8 mouse cellular contexts compared by ENCODE assay signal in genomic region chr8:105152623-105153398, GRCm38 (mm10). TPM values are rescaled to one million over a fixed set of nuclear protein-coding genes. Genes with fewer than 3 reads are reported as not detected.
DNase-seq lines count a peak whose midpoint lies in the region; ATAC-seq and TF ChIP-seq lines count a peak whose summit lies in the region.

No protein-coding gene starts in this region.

- 4% methylated on average over 27 of the region's 27 CpGs for WGBS in embryonic facial prominence, embryonic 15.5 days
- 3% methylated on average over 27 of the region's 27 CpGs for WGBS in kidney, adult 2 months
- 2% methylated on average over 27 of the region's 27 CpGs for WGBS in limb, embryonic 10.5 days
- 3% methylated on average over 27 of the region's 27 CpGs for WGBS in midbrain, embryonic 11.5 days
- WGBS in small intestine, adult 2 months: 6% methylated on average over 27 of the region's 27 CpGs

- H3K36me3 ChIP-seq in embryonic facial prominence, embryonic 15.5 days: no peaks in the 10 kb centered on the region
- H3K36me3 ChIP-seq in kidney, adult 2 months (ENCODE audit: control insufficient read depth, insufficient read depth, low read length): no peaks in the 10 kb centered on the region
- no peaks in the 10 kb centered on the region for H3K36me3 ChIP-seq in limb, embryonic 10.5 days
- no peaks in the 10 kb centered on the region for H3K36me3 ChIP-seq in midbrain, embryonic 11.5 days (ENCODE audit: control insufficient read depth, insufficient read depth, low read length)
- no peaks in the 10 kb centered on the region for H3K36me3 ChIP-seq in small intestine, adult 2 months (ENCODE audit: control insufficient read depth, insufficient read depth, low read length)

- no peaks in the 10 kb centered on the region for H3K9me3 ChIP-seq in embryonic facial prominence, embryonic 15.5 days (replicated peaks)
- H3K9me3 ChIP-seq in limb, embryonic 10.5 days (replicated peaks): no peaks in the 10 kb centered on the region
- no peaks in the 10 kb centered on the region for H3K9me3 ChIP-seq in midbrain, embryonic 11.5 days (ENCODE audit: control insufficient read depth, low read length)

- peak; percentile 94 for DNase-seq in brain, embryonic 14.5 days (ENCODE audit: low read depth)
- DNase-seq in heart, adult 8-10 months (ENCODE audit: low spot score): peak; percentile 31
- DNase-seq in kidney, adult 2 months: peak; percentile 95
- DNase-seq in limb, embryonic 10.5 days (ENCODE audit: low spot score): peak; percentile 76
- peak; percentile 92 for DNase-seq in midbrain, embryonic 11.5 days (ENCODE audit: low spot score, missing footprints)
- DNase-seq in thymus, postnatal 25 days: no peak

- H3K27ac ChIP-seq in embryonic facial prominence, embryonic 15.5 days (replicated peaks): no peak overlapping the region
- no peak overlapping the region for H3K27ac ChIP-seq in kidney, adult 2 months (ENCODE audit: insufficient read depth, low read depth, low read length)
- H3K27ac ChIP-seq in limb, embryonic 10.5 days: peak overlapping the region; percentile 14; the same call in 1 of the 2 replicates
- no peak overlapping the region for H3K27ac ChIP-seq in midbrain, embryonic 11.5 days (ENCODE audit: low read depth, low read length)
- H3K27ac ChIP-seq in small intestine, adult 2 months (ENCODE audit: insufficient read depth, low read depth, low read length): no peak overlapping the region

- peak; percentile 56 for ATAC-seq in embryonic facial prominence, embryonic 15.5 days (ENCODE audit: insufficient number of reproducible peaks, low FRiP score, low TSS enrichment, low read depth)
- ATAC-seq in midbrain, embryonic 11.5 days (ENCODE audit: low FRiP score): peak; percentile 81

- peaks cover 13% of the 10 kb centered on the region; the same call in 1 of the 2 replicates for H3K4me1 ChIP-seq in embryonic facial prominence, embryonic 15.5 days
- H3K4me1 ChIP-seq in kidney, adult 2 months (ENCODE audit: control insufficient read depth, insufficient read depth, low read length): peaks cover 4% of the 10 kb centered on the region; the same call in 1 of the 2 replicates
- H3K4me1 ChIP-seq in limb, embryonic 10.5 days: peaks cover 13% of the 10 kb centered on the region
- no peaks in the 10 kb centered on the region for H3K4me1 ChIP-seq in midbrain, embryonic 11.5 days (ENCODE audit: control insufficient read depth, insufficient read depth, low read length)
- peaks cover 4% of the 10 kb centered on the region for H3K4me1 ChIP-seq in small intestine, adult 2 months (ENCODE audit: control insufficient read depth, insufficient read depth, insufficient read length, low read length)

- H3K27me3 ChIP-seq in embryonic facial prominence, embryonic 15.5 days: peaks cover 4% of the 10 kb centered on the region
- H3K27me3 ChIP-seq in kidney, adult 2 months (replicated peaks; ENCODE audit: control insufficient read depth, insufficient read depth, low read length): no peaks in the 10 kb centered on the region
- H3K27me3 ChIP-seq in limb, embryonic 10.5 days (ENCODE audit: low read depth, poor library complexity, severe bottlenecking): peaks cover 42% of the 10 kb centered on the region
- peaks cover 2% of the 10 kb centered on the region; the same call in 1 of the 2 replicates for H3K27me3 ChIP-seq in midbrain, embryonic 11.5 days (ENCODE audit: control insufficient read depth, insufficient read depth, low read length)
- no peaks in the 10 kb centered on the region; the same call in 1 of the 2 replicates for H3K27me3 ChIP-seq in small intestine, adult 2 months (ENCODE audit: control insufficient read depth, insufficient read depth, low read length)

- H3K9ac ChIP-seq in embryonic facial prominence, embryonic 15.5 days: peak overlapping the region; percentile 35; the same call in 1 of the 2 replicates
- H3K9ac ChIP-seq in midbrain, embryonic 11.5 days (ENCODE audit: low read length): peak overlapping the region; percentile 49

- H3K4me2 ChIP-seq in embryonic facial prominence, embryonic 15.5 days (replicated peaks): peak overlapping the region; percentile 62
- H3K4me2 ChIP-seq in midbrain, embryonic 11.5 days: peak overlapping the region; percentile 47

- no peak for TF ChIP-seq POLR2A in brain, embryonic 14.5 days (IDR thresholded peaks at IDR 0.05; ENCODE audit: borderline replicate concordance, extremely low read depth, insufficient read depth, insufficient read length, poor library complexity, severe bottlenecking)
- TF ChIP-seq POLR2A in kidney, adult 2 months (IDR thresholded peaks at IDR 0.05; ENCODE audit: low read depth, low read length): no peak
- TF ChIP-seq POLR2A in small intestine, adult 2 months (IDR thresholded peaks at IDR 0.05; ENCODE audit: low read depth, low read length): peak; percentile 23; the same call in 1 of the 2 replicates

- no peak for TF ChIP-seq CTCF in brain, embryonic 14.5 days (IDR thresholded peaks at IDR 0.05; ENCODE audit: borderline replicate concordance, extremely low read depth, insufficient read depth, insufficient read length)
- TF ChIP-seq CTCF in kidney, adult 2 months (conservative IDR thresholded peaks at IDR 0.05; ENCODE audit: insufficient read depth, insufficient read length, low read depth, low read length): no peak; the same call in 1 of the 2 replicates
- no peak for TF ChIP-seq CTCF in small intestine, adult 2 months (IDR thresholded peaks at IDR 0.05; ENCODE audit: extremely low read depth, insufficient read length, insufficient replicate concordance, low read depth, low read length)

- peak overlapping the region; percentile 34 for H3K4me3 ChIP-seq in embryonic facial prominence, embryonic 15.5 days (replicated peaks)
- peak overlapping the region; percentile 3; the same call in 1 of the 2 replicates for H3K4me3 ChIP-seq in kidney, adult 2 months (ENCODE audit: insufficient read depth, low read depth, low read length)
- peak overlapping the region; percentile 50 for H3K4me3 ChIP-seq in limb, embryonic 10.5 days
- H3K4me3 ChIP-seq in midbrain, embryonic 11.5 days (ENCODE audit: low read depth, low read length): peak overlapping the region; percentile 28
- H3K4me3 ChIP-seq in small intestine, adult 2 months (ENCODE audit: low read depth, low read length): peak overlapping the region; percentile 45

RNA-seq across cellular contexts. Expression of gene Cbfb, which starts 17.7 kb away (rescaled TPM):
- polyA plus RNA-seq in brain, embryonic 14.5 days (2012; rRNA removed): 26.5 and 31.9 TPM in 2 replicates
- 79.1 and 81.6 TPM in 2 replicates for polyA plus RNA-seq in embryonic facial prominence, embryonic 15.5 days (2015; fragmentation: Nextera tagmentation; extraction: Ambion mirVana)
- total RNA-seq in heart, adult 8-10 months (2022): 10 to 100 TPM; 19.2 to 21.8 (median 21.0) TPM
- polyA plus RNA-seq in kidney, adult 2 months (2012; rRNA removed): 4.4 and 6.1 TPM in 2 replicates
- 64.9 and 84.6 TPM in 2 replicates for polyA plus RNA-seq in limb, embryonic 10.5 days (2016; fragmentation: Nextera tagmentation; extraction: Ambion mirVana)
- polyA plus RNA-seq in midbrain, embryonic 11.5 days (2014; fragmentation: Nextera tagmentation; extraction: Ambion mirVana): 49.8 and 60.2 TPM in 2 replicates
- polyA plus RNA-seq in small intestine, adult 2 months (2012; rRNA removed): 2.3 and 2.9 TPM in 2 replicates

RNA-seq across cellular contexts. Expression of gene Ces4a, which starts 21.2 kb away (rescaled TPM):
- 0.04 TPM in 1 of 2 replicates, not detected in the other for polyA plus RNA-seq in brain, embryonic 14.5 days (2012; rRNA removed)
- polyA plus RNA-seq in embryonic facial prominence, embryonic 15.5 days (2015; fragmentation: Nextera tagmentation; extraction: Ambion mirVana): not detected in 2 replicates
- total RNA-seq in heart, adult 8-10 months (2022): not detected
- polyA plus RNA-seq in kidney, adult 2 months (2012; rRNA removed): 0.03 TPM in 1 of 2 replicates, not detected in the other
- not detected in 2 replicates for polyA plus RNA-seq in limb, embryonic 10.5 days (2016; fragmentation: Nextera tagmentation; extraction: Ambion mirVana)
- polyA plus RNA-seq in midbrain, embryonic 11.5 days (2014; fragmentation: Nextera tagmentation; extraction: Ambion mirVana): not detected in 2 replicates
- not detected in 2 replicates for polyA plus RNA-seq in small intestine, adult 2 months (2012; rRNA removed)
